Mouse (Mus musculus) liver, postnatal 0 days (tissue): Measurements from ENCODE around the gene H2-Oa.

ENCODE experiments used
- CTCF ChIP-seq: sonication (generic); IDR thresholded peaks from 2 replicates; pipeline ENCODE4 v1.5.1; 2016; ENCODE audit warnings: antibody characterized with exemption, low read depth
- EP300 ChIP-seq: IDR thresholded peaks from 2 replicates; pipeline ENCODE4 v1.6.1; 2016; ENCODE audit warnings: antibody characterized with exemption, low read depth, mild to moderate bottlenecking

GRCm38 (mm10) chr17:34093199-34093874, 1.2 kb downstream of the H2-Oa start:
- no peak for TF ChIP-seq CTCF
- TF ChIP-seq EP300 = no peak
